Mouse (Mus musculus) effector memory CD4-positive, alpha-beta T cell, adult 5 months (primary cell): ENCODE results near the gene Txndc12. TPM values are rescaled to one million over a fixed set of nuclear protein-coding genes. Genes with fewer than 3 reads are reported as not detected.

Experiments used
- polyA plus RNA-seq: library from polyadenylated mRNA; unstranded; fragments of 100-300 nt; shearing (Covaris generic); gene quantifications from one replicate; pipeline ENCODE4 v1.2.1, GENCODE M21; 2017

Txndc12 gene
- polyA plus RNA-seq: 13.8 TPM

DNA sequence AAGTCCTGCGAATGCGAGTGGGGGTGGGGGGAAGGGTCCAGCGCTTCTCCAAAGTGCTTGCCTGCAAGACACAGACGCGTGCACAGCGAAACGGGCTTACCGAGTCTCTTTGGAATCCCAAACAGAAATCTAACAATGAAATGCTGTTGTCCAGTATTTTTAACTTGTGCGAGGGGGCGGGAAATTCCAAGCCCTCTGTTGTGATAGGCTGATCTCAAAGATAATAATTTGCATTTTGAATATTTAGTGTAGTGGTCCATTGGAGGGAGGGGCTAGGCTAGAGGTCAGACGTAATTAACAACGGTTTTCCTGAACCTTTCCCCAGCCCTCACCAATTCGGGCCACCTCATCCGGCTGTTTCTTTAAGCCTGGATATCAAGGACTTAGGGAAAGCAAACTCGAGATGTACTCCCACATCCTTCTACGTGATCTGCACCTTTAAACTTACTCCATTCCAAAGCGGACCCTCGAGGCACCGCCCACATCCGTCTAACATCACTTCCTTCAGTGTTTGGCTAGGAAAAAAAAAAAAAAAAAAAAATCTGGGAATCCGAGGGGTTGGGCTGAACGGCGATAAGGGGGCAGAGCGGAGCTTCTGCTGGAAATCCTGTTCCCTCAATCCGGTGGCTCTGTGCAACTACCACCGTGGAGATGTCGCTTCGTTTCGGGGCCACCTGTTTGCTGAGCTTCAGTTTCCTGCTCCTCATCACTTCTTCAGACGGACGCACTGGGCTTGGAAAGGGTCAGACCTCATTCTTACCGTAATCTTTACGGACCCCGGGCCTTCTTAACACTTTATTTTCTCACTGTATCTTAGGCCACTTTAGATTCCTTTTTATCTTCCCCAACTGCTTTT, at the start of gene Txndc12:
Gene Txndc12, plus strand, starts transcription at position 487 of the 856 bp plus-strand sequence.

DNA sequence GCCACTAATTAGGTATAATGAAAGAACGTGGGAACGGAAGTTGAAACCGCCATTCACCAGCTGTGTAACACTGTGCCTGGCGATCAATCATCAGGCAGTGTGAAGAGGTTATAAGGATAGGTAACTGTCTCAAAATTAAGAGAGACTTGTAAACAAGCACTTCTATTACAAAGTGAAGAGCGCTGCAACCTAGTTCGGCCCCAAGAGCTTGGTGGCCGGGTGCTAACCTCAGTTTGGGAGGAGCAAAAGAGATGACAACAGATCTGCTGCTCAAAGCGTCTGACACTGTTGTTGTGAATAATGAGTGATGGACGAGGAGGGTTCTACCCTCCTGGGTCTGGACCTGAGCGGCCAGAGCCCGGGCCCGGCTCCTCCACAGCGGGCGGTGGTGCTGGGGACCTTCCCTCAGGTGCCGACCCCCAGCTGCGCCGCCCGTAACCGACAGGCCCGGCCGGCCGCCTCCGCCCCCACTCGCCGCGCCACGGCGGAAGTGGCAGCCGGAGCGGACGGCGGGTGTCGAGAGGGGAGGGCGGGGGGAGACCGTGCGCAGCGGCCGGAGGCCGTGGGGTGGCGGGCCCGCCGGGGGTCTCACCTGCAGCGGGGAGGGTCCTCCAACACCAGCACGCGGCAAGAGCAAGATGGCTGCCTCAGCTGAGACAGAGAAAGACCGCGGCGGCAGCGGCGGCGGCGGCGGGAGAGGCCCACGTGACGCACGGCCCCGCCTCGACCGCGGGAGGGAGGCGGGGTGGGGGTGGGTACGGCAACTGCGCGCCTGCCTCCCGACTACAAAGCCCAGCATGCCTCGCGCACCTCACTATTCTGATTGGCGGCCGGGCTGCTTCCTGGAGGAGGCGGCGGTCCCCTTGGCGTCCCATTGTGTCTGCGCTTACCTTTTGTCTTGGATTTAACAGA, 1.2 kb upstream of the Txndc12 start, which contains the start of gene Btf3l4:
Gene Btf3l4, minus strand, starts transcription at position 699 of the 912 bp plus-strand sequence.

DNA sequence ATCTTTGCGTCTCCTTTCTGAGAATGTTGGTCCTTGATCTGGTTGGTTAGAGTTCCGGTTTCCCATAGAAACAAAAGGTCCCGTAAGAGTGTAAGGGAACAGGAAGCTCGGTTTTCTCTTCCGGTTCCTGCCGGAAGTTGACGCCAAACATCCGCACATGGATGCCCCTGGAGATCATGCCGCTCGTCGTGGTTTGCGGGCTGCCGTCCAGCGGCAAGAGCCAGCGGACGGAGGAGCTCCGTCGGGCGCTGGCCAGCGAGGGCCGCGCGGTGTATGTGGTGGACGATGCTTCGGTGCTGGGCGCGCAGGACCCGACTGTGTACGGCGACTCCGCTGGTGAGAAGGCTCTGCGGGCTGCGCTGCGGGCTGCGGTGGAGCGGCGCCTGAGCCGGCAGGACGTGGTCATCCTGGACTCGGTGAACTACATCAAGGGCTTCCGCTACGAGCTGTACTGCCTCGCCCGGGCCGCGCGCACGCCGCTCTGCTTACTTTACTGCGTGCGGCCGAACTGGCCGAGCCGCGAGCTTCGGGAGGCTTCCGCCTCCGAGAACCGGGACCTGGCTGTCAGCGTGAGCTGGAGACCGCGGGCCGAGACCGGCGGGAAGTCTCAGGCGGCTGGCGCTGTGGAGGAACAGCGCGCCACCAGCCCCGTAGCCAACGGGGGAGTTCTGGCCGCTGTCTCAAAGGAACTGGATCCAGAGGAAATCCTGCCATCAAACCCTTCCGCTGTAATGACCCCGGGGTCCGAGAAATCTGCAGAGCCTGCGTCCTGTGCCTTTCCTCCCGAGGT, 13.5 kb downstream of the Txndc12 start, which contains the start of gene Kti12:
Gene Kti12, plus strand, starts transcription at position 71 of the 790 bp plus-strand sequence.

DNA sequence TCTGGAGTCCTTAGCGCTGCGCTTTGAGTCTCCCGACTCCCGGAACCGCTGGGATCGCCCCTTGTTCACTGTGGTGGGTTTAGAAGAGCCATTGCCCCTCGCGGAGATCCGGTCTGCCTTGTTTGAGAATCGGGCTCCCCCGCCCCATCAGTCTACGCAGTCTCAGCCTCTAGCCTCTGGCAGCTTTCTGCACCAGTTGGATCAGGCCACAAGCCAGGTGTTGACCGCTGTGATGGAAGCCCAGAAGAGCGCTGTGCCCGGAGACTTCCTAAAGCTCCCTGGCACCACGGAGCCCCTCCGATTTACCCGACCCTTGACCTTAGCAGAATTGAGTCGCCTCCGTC, 14.1 kb downstream of the Txndc12 start, which contains the start of gene A730015C16Rik:
Gene A730015C16Rik, minus strand, starts transcription at position 115 of the 344 bp plus-strand sequence.

DNA sequence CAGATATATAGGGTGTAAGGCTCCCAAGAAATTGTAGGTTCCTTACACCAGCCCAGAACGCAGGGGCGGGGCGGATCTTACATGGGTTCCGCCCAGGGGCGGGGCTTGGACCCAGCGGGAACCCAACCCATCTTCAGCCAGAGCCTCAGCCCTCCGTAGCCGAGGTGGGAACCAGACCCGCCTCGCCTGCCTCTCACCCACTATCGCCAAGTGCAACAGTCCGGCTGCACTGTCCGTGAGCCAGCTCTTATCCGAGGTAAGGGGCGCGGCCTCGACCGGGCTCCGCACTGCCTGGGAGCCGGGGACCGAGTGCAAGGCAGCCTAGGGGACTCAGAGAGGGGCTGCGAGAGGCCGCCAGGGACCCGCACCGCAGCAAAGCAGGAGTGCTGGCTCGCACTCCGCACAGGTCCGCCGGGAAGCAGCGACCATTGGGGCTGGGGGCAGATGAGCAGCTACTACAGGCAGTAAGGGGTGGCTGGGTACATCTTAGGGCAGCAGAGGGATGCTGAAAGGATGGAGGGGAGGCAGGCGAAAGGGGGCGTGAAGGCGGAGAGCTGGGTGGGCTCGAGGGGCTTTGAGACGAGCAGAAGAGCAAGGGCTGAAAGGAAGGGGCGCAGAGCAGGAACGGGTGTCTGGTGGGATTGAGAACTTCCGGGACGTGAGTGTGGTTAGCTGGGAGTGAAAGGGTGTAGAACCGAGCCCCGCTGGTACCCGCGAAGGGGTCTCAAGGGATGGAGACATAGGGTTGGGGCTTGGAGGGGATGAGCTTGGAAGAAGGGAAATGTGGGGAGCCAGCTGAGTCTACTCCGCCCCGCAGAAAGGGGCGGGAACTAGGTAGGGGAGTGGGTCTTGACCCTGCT, 44.8 kb downstream of the Txndc12 start, which contains the start of gene Rab3b:
Gene Rab3b, plus strand, starts transcription at position 101 of the 860 bp plus-strand sequence.

Other genes with a start within 250 kb of the Txndc12 start
- 69.2 TPM for gene Cc2d1b, start 214.7 kb upstream of the Txndc12 start, polyA plus RNA-seq
- not detected for gene 3110021N24Rik, start 115.0 kb upstream of the Txndc12 start, polyA plus RNA-seq
- gene Zfyve9, start 53.8 kb upstream of the Txndc12 start, polyA plus RNA-seq: 0.16 TPM
- gene Btf3l4, start 987 bp upstream of the Txndc12 start, polyA plus RNA-seq: 42.3 TPM
- gene Kti12, start 13.2 kb downstream of the Txndc12 start, polyA plus RNA-seq: 27.7 TPM
- 0.41 TPM for gene A730015C16Rik, start 14.0 kb downstream of the Txndc12 start, polyA plus RNA-seq
- gene Rab3b, start 44.5 kb downstream of the Txndc12 start, polyA plus RNA-seq: 0.36 TPM
- 80.4 TPM for gene Nrd1, start 166.1 kb downstream of the Txndc12 start, polyA plus RNA-seq